Mouse (Mus musculus) hindbrain, embryonic 13.5 days (tissue): ENCODE measurements around the gene Gpr89. TPM values are rescaled to one million over a fixed set of nuclear protein-coding genes. Genes with fewer than 3 reads are reported as not detected.

Experiments used
- ATAC-seq: fragments of 200-750 bp; cut with Nextera tagmentation; 2 replicates; pipeline ENCODE4 v1.8.0; 2017; ENCODE audit warnings: moderate TSS enrichment; ENCODE audit not compliant: low FRiP score
- H3K27ac ChIP-seq: fragments of 300-500 bp; sonication (generic); 2 replicates; pipeline ENCODE4 v1.5.1; 2015; ENCODE audit warnings: inconsistent platforms, mild to moderate bottlenecking, moderate library complexity
- H3K27me3 ChIP-seq: fragments of 300-500 bp; sonication (generic); 2 replicates; pipeline ENCODE4 v1.6.1; 2015; ENCODE audit warnings: mild to moderate bottlenecking, inconsistent platforms
- H3K36me3 ChIP-seq: fragments of 300-500 bp; sonication (generic); 2 replicates; pipeline ENCODE4 v1.6.1; 2015; ENCODE audit warnings: mild to moderate bottlenecking, inconsistent platforms
- H3K4me1 ChIP-seq: fragments of 300-500 bp; sonication (generic); replicated peaks from 2 replicates; pipeline ENCODE4 v1.6.1; 2015; ENCODE audit warnings: inconsistent platforms
- H3K4me2 ChIP-seq: fragments of 300-500 bp; sonication (generic); 2 replicates; pipeline ENCODE4 v1.6.1; 2015; ENCODE audit warnings: inconsistent platforms, mild to moderate bottlenecking, moderate library complexity
- H3K4me3 ChIP-seq: fragments of 300-500 bp; sonication (generic); 2 replicates; pipeline ENCODE4 v1.5.1; 2015; ENCODE audit warnings: mild to moderate bottlenecking, inconsistent platforms
- H3K9ac ChIP-seq: fragments of 300-500 bp; sonication (generic); 2 replicates; pipeline ENCODE4 v1.6.1; 2015; ENCODE audit warnings: mild to moderate bottlenecking, inconsistent platforms
- H3K9me3 ChIP-seq: fragments of 300-500 bp; sonication (generic); 2 replicates; pipeline ENCODE4 v1.6.1; 2016; ENCODE audit warnings: inconsistent platforms
- WGBS: fragments of 180-500 bp; shearing (Covaris S2); methylation state at CpG from one replicate; pipeline ENCODE4 v1.1.7; 2015; 5-methylcytosine and 5-hydroxymethylcytosine counted together
- polyA plus RNA-seq: library from polyadenylated mRNA; unstranded; fragments of >200 nt; fragmentation: Nextera tagmentation; extraction: Ambion mirVana; gene quantifications from 2 replicates; pipeline ENCODE4 v1.2.1, GENCODE M21; 2015

Gene Gpr89
- polyA plus RNA-seq, 1 experiment from 2014 or later = 40.7 TPM

DNA sequence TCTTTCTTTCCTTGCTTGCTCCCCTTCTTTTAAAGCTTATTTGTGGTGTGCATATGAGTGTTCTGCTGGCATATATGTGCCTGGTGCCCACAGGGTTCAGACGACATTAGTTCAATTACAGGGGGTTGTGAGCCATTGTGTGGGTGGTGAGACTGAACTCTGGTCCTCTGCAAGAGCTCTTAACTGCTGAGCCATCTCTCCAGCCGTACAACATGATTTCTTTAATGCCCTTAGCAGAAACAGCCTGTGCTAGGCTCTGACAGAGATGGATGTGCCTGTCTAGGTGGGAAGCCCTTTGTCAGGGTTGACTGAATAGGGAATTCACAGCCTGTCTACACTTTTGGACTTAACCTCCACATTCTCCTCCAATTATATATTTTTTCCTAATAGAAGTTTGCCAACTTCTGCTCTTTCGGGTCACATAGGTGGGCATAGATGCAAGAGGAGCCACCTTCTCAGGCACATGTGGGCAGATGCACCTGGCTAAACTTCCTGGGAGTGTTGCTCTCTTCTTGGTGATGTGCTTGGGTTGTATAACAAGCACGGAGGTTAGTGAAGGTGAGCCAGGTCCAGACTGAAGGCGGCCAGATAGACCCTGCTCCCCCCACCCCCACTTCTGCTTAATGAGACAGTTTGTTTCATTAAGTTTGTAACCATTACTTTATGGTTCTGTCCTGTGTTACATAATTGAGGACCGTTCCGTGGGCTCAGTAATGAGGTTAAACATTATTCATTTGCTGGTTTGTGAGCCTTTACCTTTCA is 70.4 kb downstream of the Gpr89 start:
- Histone ChIP-seq H3K9me3 (no peaks in the 10 kb centered on the region), H3K36me3 (no peaks in the 10 kb centered on the region), H3K4me3 (no peak overlapping the region), H3K4me1 (no peaks in the 10 kb centered on the region), H3K27me3 (no peaks in the 10 kb centered on the region), H3K4me2 (no peak overlapping the region), H3K27ac (no peak overlapping the region), H3K9ac (no peak overlapping the region)
- no peak for ATAC-seq
- WGBS = 73% methylated on average over 7 of the region's 7 CpGs

DNA sequence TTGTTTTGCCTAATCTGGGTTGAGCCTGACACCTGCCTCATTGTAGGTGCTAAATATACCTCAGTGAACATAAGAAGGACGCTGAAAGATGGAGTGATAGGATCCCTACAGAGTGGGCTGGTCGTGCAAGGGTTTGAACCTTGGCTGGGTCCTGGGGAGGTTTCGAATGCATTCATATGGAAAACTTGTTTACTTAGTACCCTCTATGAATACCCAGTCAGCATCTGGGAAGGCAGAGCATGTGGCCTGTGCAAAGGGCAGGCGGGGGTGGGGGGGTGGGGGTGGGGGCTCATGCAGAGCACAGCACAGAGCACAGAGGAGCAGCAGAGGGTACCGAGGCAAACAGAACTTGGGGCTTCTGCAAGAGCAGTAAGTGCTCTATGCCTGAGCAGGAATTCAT is 72.2 kb downstream of the Gpr89 start:
- Histone ChIP-seq H3K36me3 (no peaks in the 10 kb centered on the region), H3K4me1 (no peaks in the 10 kb centered on the region), H3K4me2 (no peak overlapping the region), H3K9me3 (no peaks in the 10 kb centered on the region), H3K9ac (no peak overlapping the region), H3K27me3 (no peaks in the 10 kb centered on the region), H3K4me3 (no peak overlapping the region), H3K27ac (no peak overlapping the region)
- 18% methylated on average over 5 of the region's 5 CpGs for WGBS
- ATAC-seq = no peak

DNA sequence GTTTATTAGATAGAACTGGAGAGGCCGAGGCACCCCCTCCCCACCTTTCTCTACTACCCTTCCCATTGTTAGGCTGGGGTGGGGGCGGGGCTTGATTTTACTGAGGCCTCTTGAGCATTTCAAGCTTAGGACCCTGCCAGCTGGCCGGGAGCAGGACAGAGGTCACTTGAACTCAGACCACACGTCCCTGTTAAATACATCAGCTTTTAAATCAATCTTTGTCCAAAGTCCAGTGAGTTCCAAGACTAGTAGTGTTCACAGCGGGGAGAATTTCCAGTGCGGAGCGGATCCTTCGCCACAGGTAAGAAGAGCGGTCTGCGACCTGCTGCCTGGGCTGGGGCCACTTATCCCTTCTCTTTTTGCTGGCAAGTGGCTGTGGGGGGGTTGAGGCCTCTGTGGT is 75.3 kb downstream of the Gpr89 start:
- no peaks in the 10 kb centered on the region for H3K4me1 ChIP-seq
- no peak for ATAC-seq
- no peaks in the 10 kb centered on the region for H3K36me3 ChIP-seq
- H3K9me3 ChIP-seq = no peaks in the 10 kb centered on the region
- no peaks in the 10 kb centered on the region for H3K27me3 ChIP-seq
- WGBS = 80% methylated on average over 10 of the region's 10 CpGs
- H3K4me2 ChIP-seq = no peak overlapping the region
- no peak overlapping the region for H3K4me3 ChIP-seq
- no peak overlapping the region for H3K9ac ChIP-seq
- no peak overlapping the region for H3K27ac ChIP-seq

DNA sequence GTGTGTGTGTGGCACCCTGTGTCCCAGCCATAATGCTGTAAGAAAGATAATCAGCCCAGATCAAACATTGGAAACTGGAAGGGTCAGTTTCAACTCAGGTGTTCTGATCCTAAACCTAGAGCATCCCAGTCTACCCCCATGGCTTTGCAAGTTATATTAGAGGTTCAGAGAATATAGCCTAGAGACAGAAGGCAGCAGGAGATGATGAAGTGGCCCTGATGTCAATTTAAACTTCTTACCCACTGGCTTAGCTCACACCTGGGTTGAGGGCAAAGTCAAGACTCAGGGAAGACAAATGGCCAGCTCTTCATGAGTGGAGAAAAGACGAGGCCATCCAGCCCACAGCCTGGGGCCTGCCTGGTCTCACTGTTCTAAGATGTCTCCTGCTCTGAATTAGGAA is 76.2 kb downstream of the Gpr89 start, which contains the start of the genes Pdzk1 and Cd160:
Gene Pdzk1, plus strand, starts transcription at position 301 of the 400 bp plus-strand sequence.
Gene Cd160, minus strand, starts transcription at position 368 of the 400 bp plus-strand sequence.
- ATAC-seq = no peak
- no peak within 1 kb of the TSS for H3K27ac ChIP-seq
- H3K27me3 ChIP-seq = no peaks in the 10 kb centered on the region
- no peaks in the 10 kb centered on the region for H3K36me3 ChIP-seq
- 61% methylated on average over 1 of the region's 1 CpGs for WGBS
- H3K4me2 ChIP-seq = no peak within 1 kb of the TSS
- no peak within 1 kb of the TSS for H3K4me3 ChIP-seq
- H3K4me1 ChIP-seq = no peaks in the 10 kb centered on the region
- H3K9me3 ChIP-seq = no peaks in the 10 kb centered on the region
- no peak within 1 kb of the TSS for H3K9ac ChIP-seq

DNA sequence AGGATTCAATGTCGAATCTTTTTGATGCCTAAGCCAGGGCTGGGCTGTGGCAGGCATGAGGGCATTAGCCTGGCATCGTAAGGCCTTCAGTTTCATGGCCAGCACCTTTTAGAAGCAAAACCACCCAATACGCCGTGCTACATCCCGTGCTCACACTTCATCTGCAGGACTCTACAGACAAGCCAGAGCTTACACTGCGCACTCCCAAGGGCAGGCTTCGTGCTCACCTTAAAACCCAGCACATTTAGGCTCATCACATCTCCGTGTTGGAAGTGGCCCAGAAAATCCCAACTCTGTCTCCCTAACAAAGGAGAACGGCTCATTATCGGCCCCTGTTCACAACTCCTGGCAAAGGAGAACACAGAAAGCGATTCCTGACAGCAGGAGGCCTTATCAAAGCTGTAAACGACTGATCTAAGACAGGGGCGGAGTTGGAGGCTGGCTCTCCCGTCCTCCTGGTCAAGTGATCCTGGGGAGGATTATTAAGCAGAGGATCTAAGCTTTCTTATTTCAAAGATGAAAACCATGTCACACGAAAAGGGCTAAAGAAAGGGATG is 76.8 kb downstream of the Gpr89 start:
- ATAC-seq = no peak
- no peak overlapping the region for H3K27ac ChIP-seq
- H3K27me3 ChIP-seq = no peaks in the 10 kb centered on the region
- H3K4me3 ChIP-seq = no peak overlapping the region
- H3K9me3 ChIP-seq = no peaks in the 10 kb centered on the region
- no peaks in the 10 kb centered on the region for H3K36me3 ChIP-seq
- no peaks in the 10 kb centered on the region for H3K4me1 ChIP-seq
- WGBS = 43% methylated on average over 15 of the region's 15 CpGs
- H3K9ac ChIP-seq = no peak overlapping the region
- H3K4me2 ChIP-seq = no peak overlapping the region

DNA sequence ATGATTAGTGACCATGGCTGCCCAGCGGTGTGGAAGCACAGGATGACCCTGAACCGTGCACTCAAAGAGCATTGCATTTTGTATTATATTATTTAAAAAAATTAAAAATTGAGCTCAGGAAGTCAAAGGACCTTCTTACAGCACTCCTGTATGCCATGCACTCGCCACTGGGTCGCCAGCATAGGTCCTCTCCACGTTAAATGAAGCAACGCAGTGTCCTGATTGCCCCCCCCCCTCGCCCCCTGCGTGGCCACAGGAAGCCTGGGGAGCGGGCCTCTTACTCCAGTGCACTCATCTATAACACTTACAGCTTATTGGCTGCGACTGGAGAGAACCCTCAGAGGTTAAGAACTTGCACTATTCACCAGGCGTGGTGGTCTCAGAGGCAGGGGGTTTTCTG is 79.9 kb downstream of the Gpr89 start:
- H3K4me1 ChIP-seq = no peaks in the 10 kb centered on the region
- no peaks in the 10 kb centered on the region for H3K9me3 ChIP-seq
- no peak for ATAC-seq
- H3K4me2 ChIP-seq = no peak overlapping the region
- WGBS = 44% methylated on average over 11 of the region's 11 CpGs
- no peak overlapping the region for H3K27ac ChIP-seq
- no peak overlapping the region for H3K9ac ChIP-seq
- no peak overlapping the region for H3K4me3 ChIP-seq
- H3K27me3 ChIP-seq = no peaks in the 10 kb centered on the region
- H3K36me3 ChIP-seq = no peaks in the 10 kb centered on the region

DNA sequence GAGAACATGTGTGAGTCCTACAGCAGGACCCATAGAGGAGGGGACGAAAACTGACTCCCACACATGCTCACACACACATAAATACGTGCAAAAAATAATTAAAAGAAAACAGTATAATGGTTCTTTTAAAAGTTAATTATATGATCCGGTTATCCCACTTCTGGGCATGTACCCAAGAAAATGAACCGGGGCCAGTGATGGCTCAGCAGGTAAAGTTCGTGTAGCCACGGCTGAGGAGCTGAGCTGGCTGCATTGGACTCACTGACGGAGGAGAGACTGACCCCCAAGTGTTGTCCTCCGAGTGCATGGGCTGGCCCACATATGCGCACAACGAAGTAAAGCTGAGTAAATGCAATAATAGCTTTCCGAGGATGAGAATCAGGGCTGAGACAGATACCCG is 80.5 kb downstream of the Gpr89 start:
- Histone ChIP-seq H3K4me1 (no peaks in the 10 kb centered on the region), H3K36me3 (no peaks in the 10 kb centered on the region), H3K9me3 (no peaks in the 10 kb centered on the region), H3K4me2 (no peak overlapping the region), H3K27me3 (no peaks in the 10 kb centered on the region), H3K4me3 (no peak overlapping the region), H3K9ac (no peak overlapping the region), H3K27ac (no peak overlapping the region)
- no peak for ATAC-seq
- 88% methylated on average over 12 of the region's 12 CpGs for WGBS

DNA sequence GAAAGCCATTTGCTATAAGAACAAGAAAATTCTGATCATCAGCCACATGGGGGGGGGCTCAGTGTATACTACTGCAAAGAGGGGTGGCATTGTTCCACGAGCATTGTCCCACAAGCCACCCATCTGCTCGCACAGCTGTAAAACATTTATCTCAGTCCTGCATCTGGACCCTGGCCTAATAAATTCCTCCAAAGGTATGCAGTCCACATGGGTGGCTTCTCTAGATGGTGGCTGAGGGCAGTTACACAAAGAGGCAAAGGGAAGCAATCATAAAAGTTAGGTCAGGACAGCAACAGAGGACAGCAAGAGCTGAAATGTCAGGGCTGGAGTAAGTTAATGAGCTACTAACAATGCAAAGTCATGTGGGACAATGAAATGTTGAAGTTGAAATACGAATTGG is 81.4 kb downstream of the Gpr89 start:
- Histone ChIP-seq H3K4me2 (no peak overlapping the region), H3K27ac (no peak overlapping the region), H3K4me1 (no peaks in the 10 kb centered on the region), H3K4me3 (no peak overlapping the region), H3K27me3 (no peaks in the 10 kb centered on the region), H3K9me3 (no peaks in the 10 kb centered on the region), H3K9ac (no peak overlapping the region), H3K36me3 (no peaks in the 10 kb centered on the region)
- ATAC-seq = no peak
- WGBS = 58% methylated on average over 3 of the region's 3 CpGs

DNA sequence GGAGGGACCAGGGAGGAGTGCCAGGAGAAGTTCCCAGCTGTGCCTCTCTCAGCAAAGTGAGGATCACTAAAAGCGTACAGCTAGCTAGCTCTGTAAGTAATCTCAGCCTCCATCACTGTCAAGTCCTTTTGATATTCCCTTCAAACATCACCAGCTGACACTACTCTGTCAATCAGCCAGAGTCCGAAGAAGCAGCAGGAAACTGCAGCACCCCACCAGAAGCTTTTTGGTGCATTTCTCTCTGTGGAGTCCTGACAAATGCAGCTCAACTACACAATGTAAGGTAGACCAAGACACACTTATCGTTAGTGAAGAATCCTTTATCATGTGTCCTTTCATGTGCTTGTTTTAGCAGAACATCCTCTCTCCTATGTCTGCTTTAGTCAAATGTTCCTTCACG is 83.6 kb downstream of the Gpr89 start:
- H3K4me1 ChIP-seq = no peaks in the 10 kb centered on the region
- 88% methylated on average over 4 of the region's 4 CpGs for WGBS
- no peak for ATAC-seq

DNA sequence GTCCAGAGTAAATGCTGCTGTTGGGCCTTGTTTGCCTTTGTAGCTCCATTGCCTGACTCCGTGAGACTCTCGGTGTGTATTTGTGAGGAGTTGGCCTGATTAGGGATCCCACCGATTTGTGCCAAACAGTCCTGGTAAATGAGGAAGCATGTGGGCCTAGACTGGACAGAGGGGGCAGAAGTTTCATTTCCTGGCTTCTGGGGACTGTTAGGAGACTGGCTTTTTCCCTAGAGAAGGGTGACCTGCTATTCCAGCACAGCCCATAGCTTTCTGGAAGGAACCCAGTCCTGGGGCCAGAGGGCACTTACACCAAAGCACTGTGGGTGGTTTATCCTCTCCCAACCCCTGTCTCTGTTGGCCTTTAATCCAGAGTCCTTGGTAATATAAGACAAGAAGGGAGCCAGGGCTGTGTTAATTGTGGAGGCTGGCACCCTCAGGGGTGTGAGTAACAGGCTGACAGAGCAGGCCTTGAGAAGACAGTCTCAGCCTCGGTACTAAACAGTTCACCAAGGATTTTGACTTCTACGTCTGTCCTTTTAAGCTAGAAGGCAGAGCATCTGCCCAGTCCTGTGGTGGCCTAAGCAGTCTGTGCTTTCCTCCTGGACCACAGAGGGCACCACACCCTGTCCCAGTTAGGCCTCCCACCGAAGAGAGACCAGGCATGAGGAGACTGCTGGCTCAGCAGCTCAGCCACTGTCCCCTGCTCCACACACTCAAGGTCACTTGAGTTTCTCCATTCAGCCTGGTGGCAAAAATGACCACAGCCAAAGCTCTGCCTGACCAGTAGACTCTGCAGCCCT is 84.8 kb downstream of the Gpr89 start:
- no peak for ATAC-seq
- Histone ChIP-seq H3K4me2 (no peak overlapping the region), H3K36me3 (no peaks in the 10 kb centered on the region), H3K9me3 (0 out of 2 replicates have a peak, but pooled peaks cover 4% of the 10 kb centered on the region), H3K27me3 (no peaks in the 10 kb centered on the region), H3K27ac (no peak overlapping the region), H3K4me1 (no peaks in the 10 kb centered on the region), H3K4me3 (no peak overlapping the region), H3K9ac (no peak overlapping the region)
- 88% methylated on average over 6 of the region's 6 CpGs for WGBS

More for the DNA sequence above, 83.6 kb downstream of the Gpr89 start:
- H3K9me3 ChIP-seq = 0 out of 2 replicates have a peak, but pooled peaks cover 4% of the 10 kb centered on the region
- H3K27me3 ChIP-seq = no peaks in the 10 kb centered on the region
- no peak overlapping the region for H3K4me3 ChIP-seq
- H3K9ac ChIP-seq = no peak overlapping the region
- no peak overlapping the region for H3K27ac ChIP-seq
- no peak overlapping the region for H3K4me2 ChIP-seq
- no peaks in the 10 kb centered on the region for H3K36me3 ChIP-seq
